Comparison of ENCODE assay signal across 10 mouse cellular contexts in the genomic region with DNA sequence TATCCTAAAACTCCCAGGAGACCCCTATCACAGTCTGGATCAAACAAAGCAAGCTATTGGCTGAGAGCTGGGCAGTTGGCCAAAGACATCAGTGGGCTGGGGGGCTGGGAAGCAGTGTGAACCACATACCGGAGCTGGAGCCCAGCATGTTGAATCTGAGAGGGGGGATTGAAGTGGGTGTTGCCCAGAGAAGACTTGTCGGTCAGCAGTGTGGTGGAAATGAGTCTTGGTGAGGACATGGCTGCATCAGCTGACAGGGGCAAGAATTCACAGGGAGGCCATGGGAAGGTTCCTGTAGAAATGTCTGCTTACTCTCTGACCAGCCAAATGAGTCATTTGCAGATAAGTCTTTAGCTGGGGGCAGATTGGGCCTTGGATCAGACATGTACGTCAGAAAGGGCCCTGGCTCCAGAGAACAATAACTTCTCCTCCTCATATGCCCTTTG.
DNase-seq lines count a peak whose midpoint lies in the region; ATAC-seq and TF ChIP-seq lines count a peak whose summit lies in the region.
"Had no signal": no experiment of that assay in that cellular context is flagged by ENCODE, and none has a peak within 500 bp of the region (broad histone marks: within the 10 kb centered on the region; RNA-seq: fewer than 3 reads in every experiment).

No protein-coding gene starts in this region.

- ATAC-seq in kidney, postnatal 0 days (replicated peaks; ENCODE audit: low FRiP score, low read depth), result no peak
- ATAC-seq in hindbrain, embryonic 16.5 days, result peak; percentile 70
- no peak for ATAC-seq in frontal cortex, adult (ENCODE audit: low TSS enrichment)

- no peaks in the 10 kb centered on the region for H3K36me3 ChIP-seq in kidney, postnatal 0 days (ENCODE audit: insufficient read depth, low read length)
- no peaks in the 10 kb centered on the region for H3K36me3 ChIP-seq in hindbrain, embryonic 16.5 days (ENCODE audit: control insufficient read depth, insufficient read depth, low read length)
- H3K36me3 ChIP-seq: limb, embryonic 12.5 days had no signal

- DNase-seq in kidney, postnatal 0 days (ENCODE audit: low spot score), result peak; percentile 61
- DNase-seq in kidney, postnatal 36 days, result no peak
- peak; percentile 76 to 86 for DNase-seq in adrenal gland, adult (ENCODE audit: inconsistent age in 2 of 2, low spot score in 1 of 2)
- no peak for DNase-seq in gastrocnemius, postnatal 25 days
- DNase-seq in spleen, postnatal 4 days (ENCODE audit: low spot score in 2 of 2), result no peak
- DNase-seq: thymus, postnatal 36 days had no signal

- no peaks in the 10 kb centered on the region for H3K4me1 ChIP-seq in kidney, postnatal 0 days (replicated peaks; ENCODE audit: insufficient read depth, low read length)
- H3K4me1 ChIP-seq in embryonic fibroblast, embryonic 13.5 days (ENCODE audit: control insufficient read depth, insufficient read depth, low read length), result peaks cover 3% of the 10 kb centered on the region; the same call in 1 of the 2 replicates
- peaks cover 6% of the 10 kb centered on the region for H3K4me1 ChIP-seq in hindbrain, embryonic 16.5 days (ENCODE audit: control insufficient read depth, insufficient read depth, low read depth, low read length)

- no peak overlapping the region for H3K4me3 ChIP-seq in kidney, postnatal 0 days (replicated peaks; ENCODE audit: low read depth, low read length)
- no peak overlapping the region for H3K4me3 ChIP-seq in embryonic fibroblast, embryonic 13.5 days (ENCODE audit: insufficient read depth, low read length)
- no peak overlapping the region for H3K4me3 ChIP-seq in hindbrain, embryonic 16.5 days (ENCODE audit: low read length)
- H3K4me3 ChIP-seq: limb, embryonic 12.5 days had no signal

- no peaks in the 10 kb centered on the region for H3K9me3 ChIP-seq in kidney, postnatal 0 days (replicated peaks; ENCODE audit: low read length)
- no peaks in the 10 kb centered on the region; the same call in 1 of the 2 replicates for H3K9me3 ChIP-seq in hindbrain, embryonic 16.5 days (ENCODE audit: control insufficient read depth, low read length)

- H3K27ac ChIP-seq in kidney, postnatal 0 days, result no peak overlapping the region
- H3K27ac ChIP-seq in embryonic fibroblast, embryonic 13.5 days (ENCODE audit: insufficient read depth, low read length), result peak overlapping the region; percentile 11
- 0 out of 2 replicates have a peak overlapping the region, but pooled peaks have one; percentile 39 for H3K27ac ChIP-seq in hindbrain, embryonic 16.5 days (ENCODE audit: low read depth, low read length)
- H3K27ac ChIP-seq: limb, embryonic 12.5 days had no signal

- H3K4me2 ChIP-seq in kidney, postnatal 0 days (ENCODE audit: low read length), result no peak overlapping the region
- no peak overlapping the region for H3K4me2 ChIP-seq in hindbrain, embryonic 16.5 days (ENCODE audit: low read length)
- H3K4me2 ChIP-seq: limb, embryonic 12.5 days had no signal

- no peak overlapping the region for H3K9ac ChIP-seq in kidney, postnatal 0 days (ENCODE audit: low read depth, low read length)
- H3K9ac ChIP-seq in hindbrain, embryonic 16.5 days (ENCODE audit: low read depth, low read length), result no peak overlapping the region
- H3K9ac ChIP-seq: limb, embryonic 12.5 days had no signal

- no peaks in the 10 kb centered on the region for H3K27me3 ChIP-seq in kidney, postnatal 0 days (ENCODE audit: insufficient read depth, low read length)
- H3K27me3 ChIP-seq in hindbrain, embryonic 16.5 days (replicated peaks; ENCODE audit: control insufficient read depth, insufficient read depth, low read length), result no peaks in the 10 kb centered on the region

- 27% methylated on average over 3 of the region's 3 CpGs for WGBS in kidney, postnatal 0 days
- WGBS in hindbrain, embryonic 16.5 days, result 14% methylated on average over 3 of the region's 3 CpGs

- no peak for TF ChIP-seq CTCF in kidney, postnatal 0 days (IDR thresholded peaks at IDR 0.05; ENCODE audit: low read depth)
- no peak for TF ChIP-seq CTCF in embryonic fibroblast, embryonic 13.5 days (IDR thresholded peaks at IDR 0.05; ENCODE audit: borderline replicate concordance, insufficient read depth, low read length)

- TF ChIP-seq POLR2A in embryonic fibroblast, embryonic 13.5 days (IDR thresholded peaks at IDR 0.05; ENCODE audit: low read depth, low read length), result no peak

Comparison
In these comparisons a context has a peak if more than half of its experiments do, and no peak if none do; other contexts are left out.
1. DNase-seq: peak in kidney, postnatal 0 days (single experiment) and adrenal gland, adult (2 of 2); none in kidney, postnatal 36 days (0 of 2), gastrocnemius, postnatal 25 days (single experiment) and spleen, postnatal 4 days (0 of 2).